Mouse (Mus musculus) thymus, adult 2 months (tissue): ENCODE data around the gene Terf2.
A peak's percentile ranks its signal among the peaks of the same experiment; 100 is the strongest.

Experiments
- CTCF ChIP-seq: fragments of 200-500 bp; IDR thresholded peaks from 2 replicates; pipeline ENCODE4 v1.5.1; 2012; ENCODE audit warnings: mild to moderate bottlenecking, control low read depth, low read length, moderate library complexity, borderline replicate concordance; ENCODE audit not compliant: control insufficient read depth, poor library complexity, insufficient read depth; ENCODE audit errors: extremely low read depth
- POLR2A ChIP-seq: fragments of 200-500 bp; IDR thresholded peaks from 2 replicates; pipeline ENCODE4 v1.6.1; 2012; ENCODE audit warnings: mild to moderate bottlenecking, low read length, control low read depth, moderate library complexity; ENCODE audit not compliant: control insufficient read depth, poor library complexity, insufficient read depth; ENCODE audit errors: extremely low read depth

- TF ChIP-seq POLR2A (peak; percentile 72), CTCF (peak; percentile 88)
Measured at GRCm38 (mm10) chr8:107030650-107031576, 65.4 kb downstream of the Terf2 start, which contains the start of gene Vps4a.
